Comparison of ENCODE assay signal across 8 mouse cellular contexts in genomic region chr19:55063272-55063671, GRCm38 (mm10).
DNase-seq lines count a peak whose midpoint lies in the region; ATAC-seq and TF ChIP-seq lines count a peak whose summit lies in the region.

No protein-coding gene starts in this region.

- H3K4me3 ChIP-seq in kidney, adult 2 months (ENCODE audit: insufficient read depth, low read depth, low read length) = no peak overlapping the region
- H3K4me3 ChIP-seq in intestine, postnatal 0 days (ENCODE audit: low read depth, low read length) = no peak overlapping the region
- H3K4me3 ChIP-seq in stomach, embryonic 15.5 days (replicated peaks) = no peak overlapping the region
- H3K4me3 ChIP-seq in layer of hippocampus, adult 2 months = no peak overlapping the region

- 31% methylated on average over 6 of the region's 6 CpGs for WGBS in kidney, adult 2 months
- WGBS in intestine, postnatal 0 days = 22% methylated on average over 6 of the region's 6 CpGs
- 10% methylated on average over 6 of the region's 6 CpGs for WGBS in stomach, embryonic 15.5 days

- 0 out of 2 replicates have a peak, but pooled peaks cover 4% of the 10 kb centered on the region for H3K9me3 ChIP-seq in intestine, postnatal 0 days (ENCODE audit: control insufficient read depth)
- 0 out of 2 replicates have a peak, but pooled peaks cover 9% of the 10 kb centered on the region for H3K9me3 ChIP-seq in stomach, embryonic 15.5 days

- no peaks in the 10 kb centered on the region for H3K4me1 ChIP-seq in kidney, adult 2 months (ENCODE audit: control insufficient read depth, insufficient read depth, low read length)
- H3K4me1 ChIP-seq in intestine, postnatal 0 days (replicated peaks; ENCODE audit: control insufficient read depth, insufficient read depth, low read length) = no peaks in the 10 kb centered on the region
- peaks cover 16% of the 10 kb centered on the region for H3K4me1 ChIP-seq in stomach, embryonic 15.5 days

- 0 out of 2 replicates have a peak, but pooled peaks have one; percentile 39 for ATAC-seq in intestine, postnatal 0 days
- peak; percentile 64 for ATAC-seq in stomach, embryonic 15.5 days (ENCODE audit: insufficient read depth, low FRiP score, low read depth)
- ATAC-seq in erythroid progenitor cell, adult 5-6 weeks (replicated peaks; ENCODE audit: low FRiP score, poor library complexity, severe bottlenecking) = no peak

- no peak for TF ChIP-seq POLR2A in kidney, adult 2 months (IDR thresholded peaks at IDR 0.05; ENCODE audit: low read depth, low read length)

- peak; percentile 34 to 61 for DNase-seq in kidney, postnatal 4 days
- no peak for DNase-seq in kidney, adult 2 months
- peak; percentile 51 for DNase-seq in adipocyte (ENCODE audit: low spot score)
- no peak for DNase-seq in layer of hippocampus, adult 2 months (ENCODE audit: low spot score in 2 of 2)
- DNase-seq in left cerebral cortex, adult 9 months (ENCODE audit: low spot score in 2 of 2) = no peak

- TF ChIP-seq CTCF in kidney, adult 2 months (conservative IDR thresholded peaks at IDR 0.05; ENCODE audit: insufficient read depth, insufficient read length, low read depth, low read length) = no peak
- TF ChIP-seq CTCF in intestine, postnatal 0 days (IDR thresholded peaks at IDR 0.05; ENCODE audit: low read depth) = 0 out of 2 replicates have a peak, but pooled peaks have one; percentile 5
- no peak for TF ChIP-seq CTCF in layer of hippocampus, adult 2 months (conservative IDR thresholded peaks at IDR 0.05)

- 0 out of 2 replicates have a peak overlapping the region, but pooled peaks have one; percentile 27 for H3K4me2 ChIP-seq in intestine, postnatal 0 days (replicated peaks; ENCODE audit: low read depth)
- H3K4me2 ChIP-seq in stomach, embryonic 15.5 days = peak overlapping the region; percentile 36; the same call in 1 of the 2 replicates

- H3K27ac ChIP-seq in kidney, adult 2 months (ENCODE audit: insufficient read depth, low read depth, low read length) = no peak overlapping the region
- no peak overlapping the region; the same call in 1 of the 2 replicates for H3K27ac ChIP-seq in intestine, postnatal 0 days (ENCODE audit: low read depth, low read length)
- H3K27ac ChIP-seq in stomach, embryonic 15.5 days = no peak overlapping the region
- no peak overlapping the region for H3K27ac ChIP-seq in layer of hippocampus, adult 2 months

- no peaks in the 10 kb centered on the region for H3K27me3 ChIP-seq in kidney, adult 2 months (replicated peaks; ENCODE audit: control insufficient read depth, insufficient read depth, low read length)
- no peaks in the 10 kb centered on the region for H3K27me3 ChIP-seq in intestine, postnatal 0 days (replicated peaks; ENCODE audit: control insufficient read depth, insufficient read depth, low read length)
- H3K27me3 ChIP-seq in stomach, embryonic 15.5 days (replicated peaks) = no peaks in the 10 kb centered on the region

- peaks cover 3% of the 10 kb centered on the region; the same call in 1 of the 2 replicates for H3K36me3 ChIP-seq in kidney, adult 2 months (ENCODE audit: control insufficient read depth, insufficient read depth, low read length)
- peaks cover 8% of the 10 kb centered on the region for H3K36me3 ChIP-seq in intestine, postnatal 0 days (ENCODE audit: control insufficient read depth, insufficient read depth)
- peaks cover 8% of the 10 kb centered on the region; the same call in 1 of the 2 replicates for H3K36me3 ChIP-seq in stomach, embryonic 15.5 days

- H3K9ac ChIP-seq in intestine, postnatal 0 days (ENCODE audit: low read depth, low read length) = no peak overlapping the region
- H3K9ac ChIP-seq in stomach, embryonic 15.5 days = no peak overlapping the region

Comparison
In these comparisons a context has a peak if more than half of its experiments do, and no peak if none do; other contexts are left out.
1. DNase-seq: peak in kidney, postnatal 4 days (2 of 2) and adipocyte (single experiment); none in kidney, adult 2 months (single experiment), layer of hippocampus, adult 2 months (0 of 2) and left cerebral cortex, adult 9 months (0 of 2).